Mouse (Mus musculus): ENCODE results near the gene 4930404N11Rik. TPM values are rescaled to one million over a fixed set of nuclear protein-coding genes. Genes with fewer than 3 reads are reported as not detected.

The 4930404N11Rik gene
- polyA plus RNA-seq, 2 experiments = 0.37 to 0.43 TPM

DNA sequence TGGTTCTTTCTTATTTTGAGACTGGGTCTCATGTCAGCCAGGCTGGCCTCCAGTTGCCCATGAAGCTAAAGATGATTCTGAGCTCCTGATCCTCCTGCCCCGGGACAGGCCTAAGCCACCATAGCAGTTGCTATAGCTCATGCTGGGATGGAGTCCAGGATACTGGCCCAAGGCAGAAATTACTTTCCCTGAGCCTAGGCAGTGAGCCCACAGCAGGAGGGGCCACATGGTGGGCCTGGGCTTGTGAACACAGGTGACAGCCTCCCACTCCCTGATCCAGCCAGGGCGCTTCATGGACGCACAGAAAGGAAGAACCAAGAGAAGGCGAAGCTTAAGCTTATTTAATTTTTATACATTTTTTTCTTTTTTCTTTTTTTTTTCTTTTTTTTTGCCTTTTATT is 30.2 kb upstream of the 4930404N11Rik start:
- no peak overlapping the region; the same call in 1 of the 2 replicates for H3K27ac ChIP-seq (replicated peaks; ENCODE audit: low read depth, low read length)
- H3K9ac ChIP-seq (ENCODE audit: low read depth, low read length, severe bottlenecking) = no peak overlapping the region
- DNase-seq (ENCODE audit: low spot score) (no peak), ATAC-seq (ENCODE audit: low FRiP score, low read depth) (no peak)
- TF ChIP-seq POLR2A (IDR thresholded peaks at IDR 0.05; ENCODE audit: borderline replicate concordance, extremely low read depth, insufficient read depth, insufficient read length) = no peak
- H3K4me1 ChIP-seq (ENCODE audit: control insufficient read depth, insufficient read depth, low read length) = peaks cover 15% of the 10 kb centered on the region
- 85% methylated on average over 4 of the region's 4 CpGs for WGBS
- H3K4me2 ChIP-seq (replicated peaks; ENCODE audit: low read depth, low read length, severe bottlenecking) = no peak overlapping the region
- H3K36me3 ChIP-seq (ENCODE audit: control insufficient read depth, insufficient read depth, low read length) = peaks cover 34% of the 10 kb centered on the region
- H3K9me3 ChIP-seq (ENCODE audit: control insufficient read depth, low read length) = no peaks in the 10 kb centered on the region
- no peaks in the 10 kb centered on the region for H3K27me3 ChIP-seq (ENCODE audit: control insufficient read depth, insufficient read depth, low read length)
- no peak overlapping the region for H3K4me3 ChIP-seq (replicated peaks; ENCODE audit: low read length)

DNA sequence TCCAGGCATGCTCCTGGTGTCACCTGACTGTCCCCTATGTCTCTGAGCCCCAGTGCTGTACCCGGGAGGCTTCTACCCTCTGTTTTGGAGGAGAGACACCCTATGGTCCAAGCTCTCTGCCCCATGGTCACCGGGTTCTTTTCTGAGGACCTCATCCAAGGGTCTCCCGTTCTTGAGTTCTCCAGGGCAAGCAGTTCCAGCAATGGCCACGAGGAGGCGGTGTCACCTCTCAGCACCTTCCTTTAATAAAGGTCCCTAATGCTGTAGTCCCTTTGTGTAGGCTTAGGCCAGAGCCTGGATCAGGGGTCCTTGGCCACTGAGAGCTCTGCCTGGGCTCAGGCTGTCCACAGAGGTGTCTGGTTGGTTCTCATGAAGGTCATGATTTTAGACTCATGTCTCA is 29.5 kb upstream of the 4930404N11Rik start:
- no peak for ATAC-seq (ENCODE audit: low FRiP score, low read depth)
- H3K4me1 ChIP-seq (ENCODE audit: control insufficient read depth, insufficient read depth, low read length) = peaks cover 14% of the 10 kb centered on the region
- H3K36me3 ChIP-seq (ENCODE audit: control insufficient read depth, insufficient read depth, low read length) = peaks cover 27% of the 10 kb centered on the region
- H3K4me3 ChIP-seq (replicated peaks; ENCODE audit: low read length) = no peak overlapping the region
- no peaks in the 10 kb centered on the region for H3K27me3 ChIP-seq (ENCODE audit: control insufficient read depth, insufficient read depth, low read length)
- DNase-seq (ENCODE audit: low spot score) = no peak
- no peak for TF ChIP-seq POLR2A (IDR thresholded peaks at IDR 0.05; ENCODE audit: borderline replicate concordance, extremely low read depth, insufficient read depth, insufficient read length)
- 14% methylated on average over 5 of the region's 5 CpGs for WGBS
- no peaks in the 10 kb centered on the region for H3K9me3 ChIP-seq (ENCODE audit: control insufficient read depth, low read length)
- no peak overlapping the region for H3K9ac ChIP-seq (ENCODE audit: low read depth, low read length, severe bottlenecking)
- H3K27ac ChIP-seq (replicated peaks; ENCODE audit: low read depth, low read length) = no peak overlapping the region
- H3K4me2 ChIP-seq (replicated peaks; ENCODE audit: low read depth, low read length, severe bottlenecking) = no peak overlapping the region

DNA sequence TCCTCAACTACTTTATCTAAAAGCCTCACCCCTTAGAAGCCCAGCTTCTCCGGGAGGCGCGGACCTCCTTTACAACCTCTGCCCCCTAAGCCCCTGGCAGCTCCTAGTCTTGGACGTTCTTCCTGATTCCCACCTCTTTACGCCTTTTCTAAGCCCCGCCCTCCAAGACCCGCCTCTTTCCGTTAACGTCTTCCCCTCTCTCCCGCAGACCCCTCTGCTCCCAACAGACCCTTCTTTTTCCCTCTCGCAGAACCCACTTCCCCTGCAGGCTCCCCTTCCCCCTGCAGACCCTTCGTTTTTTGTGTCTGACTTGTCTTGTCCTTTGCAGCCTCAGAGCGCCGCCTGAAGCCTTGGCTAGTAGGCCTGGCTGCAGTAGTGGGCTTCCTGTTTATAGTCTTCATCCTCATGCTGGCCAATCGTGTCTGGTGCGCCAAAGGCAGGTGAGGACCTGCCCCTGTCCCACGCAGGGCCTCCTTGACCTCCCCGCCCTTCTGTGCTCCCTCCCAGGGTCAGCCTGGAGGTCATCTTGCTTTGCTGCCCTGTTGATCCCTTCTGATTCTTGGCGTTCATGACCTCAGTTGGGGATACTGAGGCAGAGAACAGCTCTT is 27.9 kb upstream of the 4930404N11Rik start:
- WGBS = 7% methylated on average over 19 of the region's 19 CpGs
- Histone ChIP-seq H3K27me3 (ENCODE audit: control insufficient read depth, insufficient read depth, low read length) (no peaks in the 10 kb centered on the region), H3K9ac (ENCODE audit: low read depth, low read length, severe bottlenecking) (peak overlapping the region; percentile 48), H3K4me2 (replicated peaks; ENCODE audit: low read depth, low read length, severe bottlenecking) (peak overlapping the region; percentile 52), H3K4me3 (replicated peaks; ENCODE audit: low read length) (peak overlapping the region; percentile 31), H3K36me3 (ENCODE audit: control insufficient read depth, insufficient read depth, low read length) (peaks cover 21% of the 10 kb centered on the region), H3K27ac (replicated peaks; ENCODE audit: low read depth, low read length) (peak overlapping the region; percentile 55), H3K4me1 (ENCODE audit: control insufficient read depth, insufficient read depth, low read length) (peaks cover 16% of the 10 kb centered on the region), H3K9me3 (ENCODE audit: control insufficient read depth, low read length) (no peaks in the 10 kb centered on the region)
- ATAC-seq (ENCODE audit: low FRiP score, low read depth) = no peak
- DNase-seq (ENCODE audit: low spot score) = no peak
- no peak for TF ChIP-seq POLR2A (IDR thresholded peaks at IDR 0.05; ENCODE audit: borderline replicate concordance, extremely low read depth, insufficient read depth, insufficient read length)

DNA sequence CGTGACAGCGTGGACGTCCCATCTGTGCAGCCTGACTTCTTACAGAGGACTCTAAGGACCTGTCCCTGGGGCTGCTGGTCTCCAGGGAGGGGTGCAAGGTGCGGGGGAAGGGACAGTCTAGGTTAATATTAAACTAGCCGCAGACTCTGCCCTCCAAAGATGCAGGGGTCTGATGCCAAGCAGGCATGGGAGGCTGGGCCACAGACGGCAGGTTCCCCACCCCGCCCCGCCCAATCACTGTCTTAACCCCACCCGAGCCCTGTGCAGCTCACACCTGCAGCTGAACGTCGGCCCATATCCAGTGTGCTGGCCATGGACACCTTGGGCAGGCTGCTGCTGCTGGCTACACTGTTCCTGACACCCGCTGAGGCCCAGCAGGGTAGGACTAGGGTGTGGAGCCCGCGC is 27.2 kb upstream of the 4930404N11Rik start, which contains the start of gene Smim24:
TSS of gene Smim24 (plus strand) at position 271 of the 405 bp plus-strand sequence.
- no peaks in the 10 kb centered on the region for H3K27me3 ChIP-seq (ENCODE audit: control insufficient read depth, insufficient read depth, low read length)
- 58% methylated on average over 14 of the region's 14 CpGs for WGBS

DNA sequence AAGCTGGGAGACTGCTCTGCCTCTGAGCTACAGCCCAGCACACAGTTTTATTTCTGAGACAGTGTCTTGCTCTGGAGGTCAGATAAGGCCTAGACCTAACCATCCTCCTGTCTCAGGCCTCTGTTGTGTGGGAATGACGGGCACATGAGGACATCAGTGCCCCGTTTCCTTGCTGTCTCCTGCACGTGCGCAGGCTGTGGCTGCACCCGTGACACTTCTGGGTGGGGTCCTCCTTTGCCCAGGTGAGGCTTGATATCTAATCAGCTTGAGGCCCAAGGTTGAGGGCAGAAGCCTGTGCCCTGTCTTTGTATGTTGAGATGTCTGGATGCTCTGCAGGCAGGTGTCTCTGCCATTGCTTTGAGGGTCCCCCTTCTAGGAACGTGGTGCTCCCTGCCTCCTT is 26.7 kb upstream of the 4930404N11Rik start:
- H3K4me3 ChIP-seq (replicated peaks; ENCODE audit: low read length) = no peak overlapping the region
- no peak for TF ChIP-seq POLR2A (IDR thresholded peaks at IDR 0.05; ENCODE audit: borderline replicate concordance, extremely low read depth, insufficient read depth, insufficient read length)
- no peak overlapping the region for H3K27ac ChIP-seq (replicated peaks; ENCODE audit: low read depth, low read length)
- no peak overlapping the region for H3K4me2 ChIP-seq (replicated peaks; ENCODE audit: low read depth, low read length, severe bottlenecking)
- no peaks in the 10 kb centered on the region for H3K27me3 ChIP-seq (ENCODE audit: control insufficient read depth, insufficient read depth, low read length)
- H3K4me1 ChIP-seq (ENCODE audit: control insufficient read depth, insufficient read depth, low read length) = peaks cover 16% of the 10 kb centered on the region
- H3K9me3 ChIP-seq (ENCODE audit: control insufficient read depth, low read length) = no peaks in the 10 kb centered on the region
- 79% methylated on average over 6 of the region's 6 CpGs for WGBS
- ATAC-seq (ENCODE audit: low FRiP score, low read depth) (no peak), DNase-seq (ENCODE audit: low spot score) (no peak)
- H3K9ac ChIP-seq (ENCODE audit: low read depth, low read length, severe bottlenecking) = no peak overlapping the region
- H3K36me3 ChIP-seq (ENCODE audit: control insufficient read depth, insufficient read depth, low read length) = peaks cover 22% of the 10 kb centered on the region

More for the DNA sequence above, 27.2 kb upstream of the 4930404N11Rik start, which contains the start of gene Smim24:
- Histone ChIP-seq H3K9me3 (ENCODE audit: control insufficient read depth, low read length) (no peaks in the 10 kb centered on the region), H3K9ac (ENCODE audit: low read depth, low read length, severe bottlenecking) (peak within 1 kb of the TSS; percentile 48), H3K27ac (replicated peaks; ENCODE audit: low read depth, low read length) (peak within 1 kb of the TSS; percentile 55), H3K36me3 (ENCODE audit: control insufficient read depth, insufficient read depth, low read length) (peaks cover 22% of the 10 kb centered on the region), H3K4me3 (replicated peaks; ENCODE audit: low read length) (peak within 1 kb of the TSS; percentile 31), H3K4me1 (ENCODE audit: control insufficient read depth, insufficient read depth, low read length) (peaks cover 16% of the 10 kb centered on the region), H3K4me2 (replicated peaks; ENCODE audit: low read depth, low read length, severe bottlenecking) (peak within 1 kb of the TSS; percentile 52)
- no peak for TF ChIP-seq POLR2A (IDR thresholded peaks at IDR 0.05; ENCODE audit: borderline replicate concordance, extremely low read depth, insufficient read depth, insufficient read length)
- no peak for DNase-seq (ENCODE audit: low spot score)
- ATAC-seq (ENCODE audit: low FRiP score, low read depth) = no peak

Data from limb, embryonic 14.5 days (tissue).